Mouse (Mus musculus): Measurements from ENCODE around the gene Gstm6.
"Not testable (repeated sequence)": the region's sequence is repeated elsewhere in the genome, so short reads cannot be mapped to it uniquely, and the experiment has no call there.

Gstm6 gene

GRCm38 (mm10) chr3:107943239-107943990 is at the start of gene Gstm6:
TSS of gene Gstm6 (minus strand) at chr3:107943749.
- no peak for DNase-seq (ENCODE audit: low spot score in 2 of 2)

- DNase-seq (ENCODE audit: low spot score in 2 of 2): peak; percentile 38 to 63
These were observed 42.6 kb upstream of the Gstm6 start, which contains the start of gene Gstm2 for GRCm38 (mm10) chr3:107986041-107986562. TSS of gene Gstm2 (minus strand) at chr3:107986453.

GRCm38 (mm10) chr3:107985141-107985540 is 41.6 kb upstream of the Gstm6 start:
- not testable (repeated sequence) for DNase-seq (ENCODE audit: low spot score in 2 of 2)

GRCm38 (mm10) chr3:107984471-107984870 is 40.9 kb upstream of the Gstm6 start:
- no peak for DNase-seq (ENCODE audit: low spot score in 2 of 2)

DNA sequence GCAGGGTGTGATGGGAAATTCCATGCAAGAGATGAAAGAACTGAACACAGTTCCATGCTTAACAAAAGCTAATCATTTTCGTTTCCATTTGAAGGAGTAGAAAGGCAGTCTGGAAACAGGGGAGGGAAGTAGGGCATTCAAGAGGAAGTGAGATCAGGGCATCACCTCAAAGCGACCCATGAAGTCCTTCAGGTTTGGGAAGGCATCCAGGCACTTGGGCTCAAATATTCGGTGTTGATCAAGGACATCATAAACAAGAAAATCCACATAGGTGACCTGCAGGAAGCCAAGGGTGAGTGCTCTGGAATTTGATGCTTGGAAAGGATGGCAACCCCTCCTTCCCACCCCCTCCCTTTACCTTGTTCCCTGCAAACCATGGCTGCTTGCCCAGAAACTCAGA is 40.2 kb upstream of the Gstm6 start:
- no peak for DNase-seq (ENCODE audit: low spot score in 2 of 2)

- DNase-seq (ENCODE audit: low spot score in 2 of 2): no peak
These were observed 39.2 kb upstream of the Gstm6 start for GRCm38 (mm10) chr3:107982726-107983125.

GRCm38 (mm10) chr3:107981261-107981660 is 37.7 kb upstream of the Gstm6 start:
- DNase-seq (ENCODE audit: low spot score in 2 of 2): no peak

- DNase-seq (ENCODE audit: low spot score in 2 of 2): no peak
These were observed 34.1 kb upstream of the Gstm6 start for GRCm38 (mm10) chr3:107977691-107978090.

GRCm38 (mm10) chr3:107974237-107974636 is 30.7 kb upstream of the Gstm6 start:
- no peak for DNase-seq (ENCODE audit: low spot score in 2 of 2)

- DNase-seq (ENCODE audit: low spot score in 2 of 2): no peak
These were observed 28.5 kb upstream of the Gstm6 start for GRCm38 (mm10) chr3:107972070-107972469.

DNA sequence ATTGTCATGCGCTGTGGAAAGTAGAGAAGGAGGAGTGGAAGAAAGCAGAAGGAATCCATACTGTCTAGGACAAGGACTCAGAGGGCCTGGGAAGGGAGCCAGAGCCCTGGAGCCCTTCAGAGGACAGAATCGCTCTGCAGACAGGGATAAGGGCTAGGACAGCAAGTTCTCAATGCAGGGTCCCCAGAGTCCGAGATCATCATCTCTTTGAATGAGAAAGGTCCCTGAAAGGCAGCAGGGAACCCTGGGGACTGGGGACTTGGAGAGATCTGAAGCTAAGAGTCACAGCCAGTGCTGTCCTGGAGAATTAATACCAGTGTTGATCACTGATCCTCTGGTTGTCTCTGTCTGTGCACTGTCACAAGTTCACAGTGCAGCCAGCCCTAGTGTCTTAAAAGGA is 27.6 kb upstream of the Gstm6 start:
- DNase-seq (ENCODE audit: low spot score in 2 of 2): not testable (repeated sequence)

- no peak for DNase-seq (ENCODE audit: low spot score in 2 of 2)
These were observed 25.3 kb upstream of the Gstm6 start, which contains the start of gene Gstm3 for GRCm38 (mm10) chr3:107968724-107969395. TSS of gene Gstm3 (minus strand) at chr3:107969283.

DNA sequence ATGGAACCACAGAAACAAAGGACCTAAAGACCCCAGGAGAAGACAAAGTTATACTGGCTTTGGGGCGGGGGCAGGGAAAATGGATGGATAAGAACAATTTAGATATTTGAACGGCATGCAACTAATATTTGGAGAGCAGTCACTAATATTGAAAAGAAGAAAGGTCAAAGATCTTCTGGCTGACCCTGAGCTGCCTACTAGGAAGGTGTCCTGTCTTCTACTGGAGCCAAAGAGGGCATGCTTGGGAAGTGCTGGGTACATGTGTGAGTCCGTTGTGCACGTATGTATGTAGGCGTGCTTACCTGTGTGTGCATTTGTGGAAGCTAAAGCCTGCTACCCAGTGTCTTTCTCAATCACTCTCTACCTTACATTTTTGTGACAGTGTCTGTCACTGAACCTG is 23.1 kb upstream of the Gstm6 start:
- no peak for DNase-seq (ENCODE audit: low spot score in 2 of 2)

- no peak for DNase-seq (ENCODE audit: low spot score in 2 of 2)
These were observed 22.0 kb upstream of the Gstm6 start for GRCm38 (mm10) chr3:107965592-107965991.

DNA sequence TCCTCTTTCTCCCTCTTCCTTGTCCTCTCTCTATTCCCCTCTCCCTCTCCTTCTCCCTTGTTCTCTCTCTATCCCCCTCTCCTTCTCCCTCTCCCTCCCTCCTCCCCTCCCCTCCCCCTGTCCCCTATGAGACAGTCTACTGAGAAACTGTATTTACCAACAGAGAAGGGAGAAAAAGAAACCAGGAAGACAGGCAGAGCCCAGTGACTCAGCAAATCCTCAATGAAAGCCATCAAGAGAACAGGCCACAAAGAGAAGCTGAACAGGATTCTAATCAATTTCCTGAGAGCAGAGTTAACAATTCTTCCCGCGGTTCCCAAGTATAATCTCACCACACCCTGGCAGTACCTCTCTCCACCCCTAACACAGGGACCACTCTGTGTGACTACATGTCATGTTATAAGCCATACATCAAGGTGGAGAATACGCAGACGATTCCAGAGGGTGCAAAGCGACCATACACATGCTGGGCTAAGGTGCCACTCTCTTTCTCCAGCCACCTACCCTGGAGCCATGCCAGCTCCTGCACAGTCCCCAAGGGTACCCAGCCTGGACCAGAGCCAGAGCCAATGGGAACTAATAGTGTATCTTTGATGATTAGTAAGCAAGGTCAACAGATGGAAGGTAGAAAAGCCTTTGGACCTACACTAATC is 21.2 kb upstream of the Gstm6 start:
- DNase-seq (ENCODE audit: low spot score in 2 of 2): no peak

- DNase-seq (ENCODE audit: low spot score in 2 of 2): no peak
These were observed 20.5 kb upstream of the Gstm6 start for GRCm38 (mm10) chr3:107964026-107964425.

DNA sequence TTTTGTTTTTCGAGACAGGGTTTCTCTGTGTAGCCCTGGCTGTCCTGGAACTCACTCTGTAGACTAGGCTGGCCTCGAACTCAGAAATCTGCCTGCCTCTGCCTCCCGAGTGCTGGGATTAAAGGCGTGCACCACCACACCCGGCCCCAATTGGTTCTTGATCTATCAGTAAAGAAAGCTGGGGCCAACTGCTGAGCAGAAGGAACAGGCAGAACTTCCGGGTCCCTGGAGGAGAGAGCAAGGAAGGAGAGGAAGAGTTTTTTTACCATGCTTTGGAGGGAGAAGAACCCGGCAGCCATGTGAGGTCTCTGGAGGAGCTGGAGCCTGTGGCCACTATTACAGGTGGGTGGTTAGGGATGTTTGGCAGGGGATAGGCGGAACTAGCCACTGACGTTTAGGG is 11.7 kb upstream of the Gstm6 start:
- not testable (repeated sequence) for DNase-seq (ENCODE audit: low spot score in 2 of 2)

DNA sequence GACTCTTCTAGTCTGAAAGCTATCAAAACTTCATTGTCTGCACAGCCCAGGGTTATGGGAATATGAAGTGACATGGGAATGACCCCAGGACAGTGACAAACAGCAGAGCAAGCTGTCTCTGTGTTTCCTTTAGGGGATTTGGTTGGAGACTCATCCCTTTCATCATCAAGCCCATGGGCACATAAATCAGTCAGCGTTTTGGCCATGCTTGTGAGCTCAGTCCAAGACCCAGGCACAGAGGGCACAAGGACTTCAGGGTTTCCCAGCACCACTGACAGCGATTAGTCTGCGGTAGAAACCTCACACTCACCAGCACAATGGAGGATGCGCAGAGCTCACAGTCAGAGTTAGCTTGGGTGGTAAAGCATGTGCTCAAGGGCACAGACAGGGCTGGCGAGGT is 10.4 kb upstream of the Gstm6 start:
- DNase-seq (ENCODE audit: low spot score in 2 of 2): no peak

DNA sequence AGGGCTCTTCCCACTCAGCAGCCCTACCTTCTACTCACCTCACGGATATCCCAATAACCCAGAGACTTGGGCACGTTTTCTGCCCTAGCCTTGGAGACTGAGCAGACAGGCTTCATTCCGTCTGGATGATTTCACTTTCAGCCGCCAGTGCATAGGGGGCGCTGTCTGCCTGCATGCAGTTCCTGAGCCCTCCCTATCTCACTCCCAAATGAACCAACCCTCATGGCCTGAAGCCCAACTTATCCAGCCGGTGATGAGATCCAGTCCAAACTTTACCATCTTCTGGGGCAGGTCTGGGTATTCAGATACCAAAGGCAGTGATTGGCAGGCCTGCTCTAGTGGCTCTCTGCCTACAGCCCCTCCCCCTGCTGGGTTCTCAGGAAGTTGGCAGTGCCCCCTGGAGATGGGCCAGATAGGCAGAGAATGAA is 9.8 kb upstream of the Gstm6 start:
- peak; percentile 66 to 79 for DNase-seq (ENCODE audit: low spot score in 2 of 2)

DNA sequence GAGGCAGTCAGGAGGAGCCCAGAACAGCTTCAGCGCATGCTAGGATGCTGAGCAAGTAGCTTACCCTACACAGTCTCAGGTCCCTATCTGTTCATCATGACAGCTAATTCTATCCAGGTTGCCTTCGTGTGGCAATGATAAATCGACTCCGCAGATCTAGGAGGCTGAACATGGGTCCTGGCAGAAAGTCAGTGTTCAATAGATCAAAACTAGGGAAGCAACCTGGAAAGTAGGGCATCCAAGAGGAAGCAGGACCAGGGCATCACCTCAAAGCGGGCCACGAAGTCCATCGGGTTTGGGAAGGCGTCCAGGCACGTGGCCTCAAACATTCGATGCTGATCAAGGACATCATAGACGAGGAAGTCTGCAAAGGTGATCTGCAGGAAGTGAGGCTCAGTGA is 7.0 kb upstream of the Gstm6 start:
- DNase-seq (ENCODE audit: low spot score in 2 of 2): no peak

DNA sequence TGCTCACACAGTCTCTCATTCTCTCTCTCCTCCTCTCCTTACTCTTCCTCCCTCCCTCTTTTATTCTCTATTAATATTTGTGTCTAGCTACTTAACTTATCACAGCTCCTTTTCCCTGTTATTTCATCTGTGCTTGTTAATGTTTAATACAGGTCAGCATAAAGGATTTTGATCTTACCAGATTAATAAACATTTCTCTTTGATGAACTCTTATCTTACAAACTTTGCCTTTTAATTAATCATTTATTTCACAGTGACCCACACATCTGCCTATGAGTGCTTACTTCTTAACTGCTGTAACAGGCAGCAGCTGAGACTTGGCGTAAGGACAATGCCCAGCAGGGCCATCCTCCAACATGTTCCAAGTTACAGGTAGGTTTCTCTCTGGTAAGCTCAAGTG is 5.9 kb upstream of the Gstm6 start:
- DNase-seq (ENCODE audit: low spot score in 2 of 2): not testable (repeated sequence)

- no peak for DNase-seq (ENCODE audit: low spot score in 2 of 2)
These were observed 2.2 kb upstream of the Gstm6 start for GRCm38 (mm10) chr3:107945729-107946128.
